Mouse (Mus musculus) limb, embryonic 14.5 days (tissue): Measurements from ENCODE around the gene Cfap299. TPM values are rescaled to one million over a fixed set of nuclear protein-coding genes. Genes with fewer than 3 reads are reported as not detected.
A peak's percentile ranks its signal among the peaks of the same experiment; 100 is the strongest.

ENCODE experiments used
- ATAC-seq: fragments of 200-750 bp; cut with Nextera tagmentation; 2 replicates; pipeline ENCODE4 v1.8.0; 2017; ENCODE audit warnings: low read depth, moderate number of reproducible peaks, moderate TSS enrichment; ENCODE audit not compliant: low FRiP score
- DNase-seq: peaks from one replicate; pipeline ENCODE4 v3.0.0-alpha.2; 2015; ENCODE audit warnings: low spot score
- H3K27ac ChIP-seq: fragments of 300-500 bp; sonication (generic); replicated peaks from 2 replicates; pipeline ENCODE4 v1.5.1; 2014; ENCODE audit warnings: low read depth, mild to moderate bottlenecking, low read length, moderate library complexity, mixed read lengths
- H3K27me3 ChIP-seq: fragments of 300-500 bp; sonication (generic); 2 replicates; pipeline ENCODE4 v1.6.1; 2014; ENCODE audit warnings: low read length, mixed read lengths; ENCODE audit not compliant: control insufficient read depth, insufficient read depth
- H3K36me3 ChIP-seq: fragments of 300-500 bp; sonication (generic); 2 replicates; pipeline ENCODE4 v1.6.1; 2014; ENCODE audit warnings: mild to moderate bottlenecking, low read length, moderate library complexity, mixed read lengths; ENCODE audit not compliant: control insufficient read depth, insufficient read depth
- H3K4me1 ChIP-seq: fragments of 300-500 bp; sonication (generic); 2 replicates; pipeline ENCODE4 v1.6.1; 2014; ENCODE audit warnings: antibody characterized with exemption, low read length, mixed read lengths; ENCODE audit not compliant: control insufficient read depth, insufficient read depth
- H3K4me2 ChIP-seq: fragments of 300-500 bp; sonication (generic); replicated peaks from 2 replicates; pipeline ENCODE4 v1.6.1; 2014; ENCODE audit warnings: low read depth, mild to moderate bottlenecking, low read length, moderate library complexity; ENCODE audit not compliant: severe bottlenecking
- H3K4me3 ChIP-seq: fragments of 300-500 bp; sonication (generic); replicated peaks from 2 replicates; pipeline ENCODE4 v1.5.1; 2014; ENCODE audit warnings: low read length
- H3K9ac ChIP-seq: fragments of 300-500 bp; sonication (generic); 2 replicates; pipeline ENCODE4 v1.6.1; 2014; ENCODE audit warnings: mild to moderate bottlenecking, low read depth, low read length, moderate library complexity; ENCODE audit not compliant: severe bottlenecking
- H3K9me3 ChIP-seq: fragments of 300-500 bp; sonication (generic); 2 replicates; pipeline ENCODE4 v1.6.1; 2016; ENCODE audit warnings: low read length; ENCODE audit not compliant: control insufficient read depth
- POLR2A ChIP-seq: fragments of 200-500 bp; IDR thresholded peaks from 2 replicates; pipeline ENCODE4 v1.8.0; 2012; ENCODE audit warnings: inconsistent platforms, mild to moderate bottlenecking, moderate library complexity, borderline replicate concordance; ENCODE audit not compliant: insufficient read depth, insufficient read length; ENCODE audit errors: extremely low read depth
- WGBS: fragments of 180-500 bp; shearing (Covaris S2); extraction: QIAGEN DNeasy Blood & Tissue Kit; methylation state at CpG from one replicate; pipeline ENCODE4 v1.1.7; 2014; 5-methylcytosine and 5-hydroxymethylcytosine counted together
- polyA plus RNA-seq, 2 experiments: library from polyadenylated mRNA; depleted of rRNA in 1 of 2; stranded (reverse) in 1 of 2; unstranded in 1 of 2; fragments of >200 nt; fragmentation: Nextera tagmentation in 1 of 2; extraction: Ambion mirVana in 1 of 2; gene quantifications; 2 replicates each; pipeline versions ENCODE4 v1.2.1 to v1.2.3; 2012 to 2014

The Cfap299 gene
- polyA plus RNA-seq, 2 experiments = 0.15 to 0.74 TPM

DNA sequence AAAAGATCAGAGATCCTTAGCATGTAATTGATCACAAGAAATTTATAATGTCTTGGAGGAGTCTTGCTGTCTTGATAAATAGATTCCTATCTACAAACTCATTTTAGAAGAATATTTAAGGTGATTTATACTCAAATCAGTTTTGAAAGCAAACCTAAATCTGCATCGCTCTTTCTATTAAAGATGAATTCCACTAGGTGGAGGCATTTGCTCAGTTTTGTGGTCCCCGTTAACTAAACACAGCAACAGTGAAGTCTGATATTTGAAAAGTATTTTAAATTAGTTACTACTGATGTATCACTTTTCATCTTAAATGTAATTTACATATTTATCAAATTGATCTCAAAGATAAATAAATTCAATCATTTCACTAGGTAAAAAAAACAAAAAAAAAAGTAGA is 15.5 kb downstream of the Cfap299 start:
- Histone ChIP-seq H3K9me3 (no peaks in the 10 kb centered on the region), H3K9ac (no peak overlapping the region), H3K4me1 (peaks cover 8% of the 10 kb centered on the region; the same call in 1 of the 2 replicates), H3K27ac (no peak overlapping the region), H3K4me3 (no peak overlapping the region), H3K4me2 (no peak overlapping the region), H3K36me3 (no peaks in the 10 kb centered on the region), H3K27me3 (no peaks in the 10 kb centered on the region)
- peak; percentile 38 for DNase-seq
- 59% methylated on average over 2 of the region's 2 CpGs for WGBS
- TF ChIP-seq POLR2A = no peak
- no peak for ATAC-seq

- no peak for TF ChIP-seq POLR2A
- H3K27ac ChIP-seq = no peak overlapping the region
- H3K27me3 ChIP-seq = no peaks in the 10 kb centered on the region
- peaks cover 8% of the 10 kb centered on the region; the same call in 1 of the 2 replicates for H3K4me1 ChIP-seq
- no peak overlapping the region for H3K4me3 ChIP-seq
- ATAC-seq (no peak), DNase-seq (no peak)
- H3K9me3 ChIP-seq = no peaks in the 10 kb centered on the region
- no peaks in the 10 kb centered on the region for H3K36me3 ChIP-seq
- no peak overlapping the region for H3K4me2 ChIP-seq
- no peak overlapping the region for H3K9ac ChIP-seq
- 64% methylated on average over 7 of the region's 7 CpGs for WGBS
These were observed 17.0 kb downstream of the Cfap299 start for GRCm38 (mm10) chr5:98346067-98346466.

DNA sequence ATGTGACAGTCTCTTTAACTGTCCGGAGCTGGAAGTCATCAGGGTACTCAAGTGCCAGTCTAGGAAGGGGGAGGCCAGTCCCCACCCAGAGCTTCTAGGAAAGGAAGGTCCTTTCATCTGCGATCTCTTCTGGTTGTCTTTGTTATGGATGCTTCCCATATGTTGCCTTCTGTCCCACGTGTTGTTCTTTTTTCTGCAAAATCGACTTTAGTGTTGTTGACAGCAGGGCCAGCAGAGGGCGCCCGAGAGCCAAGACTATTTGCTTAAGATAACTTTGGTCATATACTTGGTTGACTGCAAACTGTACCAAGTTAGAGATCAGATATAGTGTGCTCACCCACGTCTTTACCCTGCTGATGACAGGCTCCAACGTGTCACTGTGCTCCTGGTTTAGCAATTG is 19.5 kb downstream of the Cfap299 start:
- Histone ChIP-seq H3K4me3 (no peak overlapping the region), H3K4me1 (peaks cover 8% of the 10 kb centered on the region; the same call in 1 of the 2 replicates), H3K9ac (no peak overlapping the region), H3K36me3 (no peaks in the 10 kb centered on the region), H3K27me3 (no peaks in the 10 kb centered on the region), H3K27ac (no peak overlapping the region), H3K4me2 (no peak overlapping the region), H3K9me3 (no peaks in the 10 kb centered on the region)
- WGBS = 11% methylated on average over 8 of the region's 8 CpGs
- peak; percentile 82 for DNase-seq
- peak; percentile 51 for ATAC-seq
- TF ChIP-seq POLR2A = no peak

GRCm38 (mm10) chr5:98359912-98360311 is 30.8 kb downstream of the Cfap299 start:
- Histone ChIP-seq H3K4me1 (no peaks in the 10 kb centered on the region), H3K4me3 (no peak overlapping the region), H3K9ac (no peak overlapping the region), H3K9me3 (no peaks in the 10 kb centered on the region), H3K27ac (no peak overlapping the region), H3K4me2 (no peak overlapping the region), H3K36me3 (no peaks in the 10 kb centered on the region), H3K27me3 (no peaks in the 10 kb centered on the region)
- no peak for ATAC-seq
- 81% methylated on average over 7 of the region's 7 CpGs for WGBS
- TF ChIP-seq POLR2A = no peak
- no peak for DNase-seq

- H3K4me2 ChIP-seq = no peak overlapping the region
- no peaks in the 10 kb centered on the region for H3K9me3 ChIP-seq
- ATAC-seq (peak; percentile 81), DNase-seq (peak; percentile 36)
- H3K4me1 ChIP-seq = no peaks in the 10 kb centered on the region
- TF ChIP-seq POLR2A = no peak
- H3K27me3 ChIP-seq = no peaks in the 10 kb centered on the region
- no peaks in the 10 kb centered on the region for H3K36me3 ChIP-seq
- H3K4me3 ChIP-seq = no peak overlapping the region
- 59% methylated on average over 5 of the region's 5 CpGs for WGBS
- no peak overlapping the region for H3K9ac ChIP-seq
- H3K27ac ChIP-seq = no peak overlapping the region
These were observed 31.8 kb downstream of the Cfap299 start for GRCm38 (mm10) chr5:98360792-98361419.
